Mouse (Mus musculus) bone marrow, adult 2 months (tissue): ENCODE results near the gene Rab4a. TPM values are rescaled to one million over a fixed set of nuclear protein-coding genes. Genes with fewer than 3 reads are reported as not detected.

Experiments used
- H3K27ac ChIP-seq: fragments of 200-500 bp; 2 replicates; pipeline ENCODE4 v1.5.1; 2012; ENCODE audit warnings: low read depth, mild to moderate bottlenecking, control low read depth, inconsistent platforms, low read length; ENCODE audit not compliant: control insufficient read depth, poor library complexity, insufficient read depth
- H3K4me1 ChIP-seq: fragments of 200-500 bp; 2 replicates; pipeline ENCODE4 v1.6.1; 2011; ENCODE audit warnings: low read length; ENCODE audit not compliant: control insufficient read depth, insufficient read depth
- H3K4me3 ChIP-seq: fragments of 200-500 bp; replicated peaks from 2 replicates; pipeline ENCODE3; 2011; ENCODE audit warnings: mild to moderate bottlenecking, low read depth, low read length, control low read depth; ENCODE audit not compliant: control insufficient read depth
- CTCF ChIP-seq: fragments of 200-500 bp; IDR thresholded peaks from 2 replicates; pipeline ENCODE4 v1.5.1; 2011; ENCODE audit warnings: low read length, control low read depth; ENCODE audit not compliant: control insufficient read depth, insufficient read depth
- POLR2A ChIP-seq: fragments of 200-500 bp; IDR thresholded peaks from 2 replicates; pipeline ENCODE4 v1.6.1; 2011; ENCODE audit warnings: low read depth, mild to moderate bottlenecking, control low read depth, low read length, borderline replicate concordance; ENCODE audit not compliant: control insufficient read depth
- WGBS: fragments of 180-500 bp; shearing (Covaris S2); methylation state at CpG from one replicate; pipeline ENCODE4 v1.1.7; 2018; 5-methylcytosine and 5-hydroxymethylcytosine counted together
- polyA plus RNA-seq: library from polyadenylated mRNA; stranded (reverse); fragments of >200 nt; gene quantifications from 2 replicates; pipeline ENCODE4 v1.2.4, GENCODE M21; 2011; ENCODE audit warnings: low replicate concordance; ENCODE audit not compliant: missing spikeins, insufficient read depth, insufficient read length

Rab4a gene
- polyA plus RNA-seq, 1 experiment = 9.1 TPM

DNA sequence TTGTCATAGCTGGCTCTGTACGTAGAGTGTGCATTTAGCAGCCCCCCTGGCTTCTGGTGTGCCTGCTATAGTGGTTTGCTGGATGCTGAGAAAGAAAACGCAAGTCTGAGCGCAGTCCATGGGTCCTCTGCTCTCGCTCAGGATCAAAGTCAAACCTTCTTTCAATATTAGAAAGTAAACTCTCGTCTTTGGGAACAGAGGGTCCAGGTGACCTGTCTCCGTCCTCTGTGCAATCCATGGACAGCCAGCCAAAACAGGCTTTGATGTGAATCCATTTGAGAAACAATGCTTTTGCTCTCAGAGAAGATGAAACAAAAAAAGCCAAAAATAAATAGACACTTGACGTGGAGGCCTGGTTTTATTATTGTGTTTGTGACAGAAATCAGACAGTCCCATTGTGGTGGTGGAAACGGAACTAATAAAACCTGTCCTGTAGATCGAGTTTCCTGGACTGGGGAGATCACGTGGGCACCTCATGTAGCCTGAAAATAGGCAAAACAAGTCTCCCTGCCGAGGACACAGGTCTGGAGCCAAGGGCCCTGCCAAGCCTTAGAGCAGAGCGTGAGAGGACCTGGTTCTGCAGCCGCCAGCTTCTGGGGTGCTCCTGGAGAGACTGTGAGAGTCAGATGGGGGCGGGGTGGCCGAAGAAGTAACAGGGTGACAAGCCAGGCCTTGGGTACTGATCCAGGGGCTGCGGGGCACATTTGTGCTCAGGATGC is 7.5 kb downstream of the Rab4a start:
- no peak overlapping the region for H3K27ac ChIP-seq
- H3K4me1 ChIP-seq = 0 out of 2 replicates have a peak, but pooled peaks cover 1% of the 10 kb centered on the region
- H3K4me3 ChIP-seq = no peak overlapping the region
- WGBS = 64% methylated on average over 16 of the region's 16 CpGs
- no peak for TF ChIP-seq POLR2A

DNA sequence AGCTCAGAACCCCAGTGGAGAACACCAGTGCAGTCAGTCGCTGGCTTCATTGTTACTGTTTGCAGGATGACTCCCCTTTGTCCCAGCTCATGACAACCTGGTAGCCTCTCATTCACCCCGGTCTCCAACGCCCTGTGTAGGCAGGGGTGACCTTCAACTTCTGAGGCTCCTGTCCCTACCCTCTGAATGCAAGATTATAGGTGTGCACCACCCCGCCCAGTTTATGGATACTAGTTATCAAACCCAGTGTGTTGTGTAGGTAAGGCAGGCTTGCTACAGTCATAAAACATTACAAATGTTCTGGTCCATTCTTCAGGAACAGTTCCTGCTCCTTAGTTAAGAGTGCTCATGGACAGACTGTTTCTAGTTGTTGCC is 8.1 kb downstream of the Rab4a start:
- H3K4me3 ChIP-seq = no peak overlapping the region
- no peak for TF ChIP-seq POLR2A
- H3K4me1 ChIP-seq = 0 out of 2 replicates have a peak, but pooled peaks cover 1% of the 10 kb centered on the region
- 75% methylated on average over 4 of the region's 4 CpGs for WGBS
- no peak overlapping the region for H3K27ac ChIP-seq

DNA sequence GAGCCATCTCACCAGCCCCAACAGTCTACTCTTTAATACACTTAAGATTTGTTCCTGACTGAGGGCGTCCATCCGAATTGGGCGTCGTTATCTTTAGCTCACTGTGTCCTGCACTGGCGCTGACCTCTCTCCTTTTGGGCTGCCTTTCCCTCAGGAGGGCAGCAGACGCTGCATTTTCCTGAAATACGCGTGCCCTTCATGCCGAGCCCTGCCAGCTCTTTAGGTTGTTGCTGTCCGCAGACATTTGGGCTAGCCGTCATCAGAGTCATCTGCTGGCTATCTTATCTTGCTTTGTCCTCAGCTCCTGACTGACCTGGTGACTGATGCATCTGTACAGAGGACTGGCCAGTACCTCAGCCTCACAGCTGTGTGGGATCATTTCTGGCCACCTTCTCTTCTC is 9.5 kb downstream of the Rab4a start:
- TF ChIP-seq CTCF = no peak
- TF ChIP-seq POLR2A = no peak
- WGBS = 92% methylated on average over 11 of the region's 11 CpGs
- H3K4me1 ChIP-seq = 0 out of 2 replicates have a peak, but pooled peaks cover 1% of the 10 kb centered on the region

DNA sequence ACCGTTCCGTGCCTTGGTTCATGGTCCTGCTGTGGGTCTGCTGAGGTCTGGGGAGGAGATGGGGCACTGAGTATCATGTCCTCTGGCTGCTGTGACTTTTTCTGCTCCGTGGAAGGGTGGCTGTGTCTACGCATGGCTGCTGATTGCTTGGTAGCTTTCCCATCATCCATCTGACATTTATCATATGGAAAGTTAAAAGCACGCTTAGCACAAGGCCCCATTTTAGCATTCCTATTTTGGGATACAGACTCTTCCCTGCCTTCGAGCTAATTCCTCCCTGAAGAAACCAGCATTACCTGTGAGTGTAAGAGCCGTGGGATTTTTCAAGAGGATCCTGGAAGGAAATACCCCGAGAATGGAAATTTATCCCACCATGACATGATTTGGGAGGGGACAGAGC is 11.2 kb downstream of the Rab4a start:
- Histone ChIP-seq H3K4me1 (no peaks in the 10 kb centered on the region), H3K4me3 (no peak overlapping the region), H3K27ac (no peak overlapping the region)
- no peak for TF ChIP-seq CTCF
- no peak for TF ChIP-seq POLR2A
- WGBS = 84% methylated on average over 8 of the region's 8 CpGs

More for the DNA sequence above, 9.5 kb downstream of the Rab4a start:
- H3K27ac ChIP-seq = no peak overlapping the region
- H3K4me3 ChIP-seq = no peak overlapping the region

DNA sequence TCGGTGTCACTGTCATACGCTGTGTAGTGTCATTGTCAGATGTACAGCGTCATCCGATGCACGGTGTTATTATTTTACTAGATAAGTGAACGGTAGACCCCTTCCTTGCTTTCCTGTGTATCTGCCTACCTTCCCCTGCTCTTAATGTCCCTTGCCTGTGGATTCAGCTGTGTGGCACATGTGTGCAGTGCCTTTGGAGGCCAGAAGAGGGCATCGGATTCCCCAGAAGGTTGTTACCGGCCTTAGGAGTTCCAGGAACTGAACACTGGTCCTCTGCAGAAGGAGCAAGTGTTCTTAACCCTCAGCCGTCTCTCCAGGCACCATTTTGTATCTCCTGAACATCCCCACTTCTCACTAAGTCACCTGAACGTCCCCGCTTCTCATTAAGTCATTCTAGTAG is 12.0 kb downstream of the Rab4a start:
- H3K27ac ChIP-seq = no peak overlapping the region
- TF ChIP-seq CTCF (peak; percentile 35; the same call in 1 of the 2 replicates), POLR2A (no peak)
- 88% methylated on average over 11 of the region's 11 CpGs for WGBS

DNA sequence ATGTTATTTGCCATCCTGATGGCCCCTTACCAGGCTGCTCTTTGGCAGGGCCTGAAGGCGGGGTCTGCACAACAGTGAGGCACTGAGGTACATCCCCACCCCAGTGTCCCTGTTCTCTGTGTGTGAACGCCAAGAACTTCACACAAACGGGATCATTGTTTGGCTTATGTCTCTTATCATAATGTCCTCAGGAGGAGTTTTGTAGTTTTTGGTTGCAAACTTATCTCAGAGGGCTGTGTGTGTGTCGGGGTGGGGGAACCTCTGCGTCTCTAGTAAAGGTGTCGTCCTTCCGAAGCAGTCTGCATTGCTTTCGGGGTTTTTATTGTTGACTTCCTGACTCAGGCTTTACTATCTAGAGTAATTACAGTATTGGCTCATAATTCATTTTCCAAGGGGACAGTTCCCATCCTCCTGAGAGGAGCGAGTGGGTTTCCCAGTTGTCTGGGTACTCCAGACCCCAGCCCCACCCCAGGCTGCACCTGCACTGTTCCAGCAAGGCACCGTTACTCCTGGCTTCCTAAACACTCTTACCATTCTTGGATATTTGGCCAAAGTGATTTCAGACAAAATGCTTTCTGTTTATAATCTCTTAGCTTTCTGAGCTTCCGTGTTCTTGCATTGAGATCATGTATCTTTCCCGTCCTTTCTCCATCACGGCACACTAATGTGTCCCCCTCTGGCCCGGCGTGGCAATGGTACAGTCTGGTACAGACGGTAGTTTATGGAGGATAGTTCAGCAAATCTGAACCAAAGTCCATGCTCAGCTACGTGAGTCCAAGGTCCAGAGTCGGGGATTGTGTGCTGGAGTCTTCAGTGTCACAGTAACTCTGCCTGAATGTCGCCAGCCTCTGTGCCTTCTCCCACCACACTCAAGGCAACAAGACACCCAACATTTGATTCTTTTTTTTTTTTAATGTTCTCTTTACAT is 14.2 kb downstream of the Rab4a start:
- WGBS = 71% methylated on average over 19 of the region's 19 CpGs
- Histone ChIP-seq H3K4me1 (no peaks in the 10 kb centered on the region; the same call in 1 of the 2 replicates), H3K27ac (no peak overlapping the region), H3K4me3 (no peak overlapping the region)
- TF ChIP-seq POLR2A (no peak), CTCF (no peak)

More for the DNA sequence above, 12.0 kb downstream of the Rab4a start:
- Histone ChIP-seq H3K4me1 (no peaks in the 10 kb centered on the region), H3K4me3 (no peak overlapping the region)

DNA sequence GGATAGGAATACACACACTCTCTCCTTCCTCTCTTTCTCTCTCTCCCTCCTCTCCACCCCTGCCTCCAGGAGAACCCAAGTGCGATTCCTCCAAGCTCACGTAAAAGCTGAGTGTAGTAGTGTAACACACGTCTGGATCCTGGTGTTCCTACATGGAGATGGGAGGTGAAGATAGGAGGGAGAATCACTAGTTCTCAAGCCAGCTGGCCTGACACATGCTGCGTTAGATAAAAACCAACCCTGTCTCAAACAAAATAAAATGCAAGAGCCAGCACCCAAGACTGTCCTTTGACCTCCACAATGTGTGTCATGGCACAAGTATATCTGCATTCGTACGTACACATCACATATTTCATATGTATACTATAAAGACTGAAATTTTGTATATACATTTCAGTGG is 15.0 kb downstream of the Rab4a start:
- no peak for TF ChIP-seq CTCF
- TF ChIP-seq POLR2A = no peak
- Histone ChIP-seq H3K27ac (no peak overlapping the region), H3K4me1 (no peaks in the 10 kb centered on the region; the same call in 1 of the 2 replicates), H3K4me3 (no peak overlapping the region)
- 72% methylated on average over 6 of the region's 6 CpGs for WGBS

DNA sequence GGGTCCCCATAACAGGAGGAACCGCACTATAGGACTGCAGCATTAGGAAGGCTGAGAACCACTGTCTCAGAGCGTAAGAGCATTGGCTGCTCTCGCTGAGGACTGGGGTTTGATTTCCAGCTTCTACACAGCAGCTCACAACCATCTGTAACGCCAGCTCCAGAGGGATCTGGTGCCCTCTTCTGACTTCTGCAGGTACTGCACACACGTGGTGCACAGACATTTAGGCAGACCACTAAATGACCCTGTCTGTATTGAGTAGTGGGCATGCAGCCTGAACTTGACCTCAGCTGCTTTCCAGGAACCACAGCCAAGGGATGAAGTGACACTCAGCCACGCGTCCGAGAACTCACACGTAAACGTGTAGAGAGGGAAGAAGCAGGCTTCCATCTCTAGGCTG is 17.3 kb downstream of the Rab4a start:
- no peaks in the 10 kb centered on the region; the same call in 1 of the 2 replicates for H3K4me1 ChIP-seq
- WGBS = 77% methylated on average over 10 of the region's 10 CpGs
- TF ChIP-seq POLR2A = no peak
- peak; percentile 27; the same call in 1 of the 2 replicates for TF ChIP-seq CTCF
- no peak overlapping the region for H3K4me3 ChIP-seq
- H3K27ac ChIP-seq = no peak overlapping the region
